8 mouse cellular contexts compared by ENCODE assay signal in genomic region chr2:156235847-156236246, GRCm38 (mm10). TPM values are rescaled to one million over a fixed set of nuclear protein-coding genes. Genes with fewer than 3 reads are reported as not detected.
DNase-seq lines count a peak whose midpoint lies in the region.

No protein-coding gene starts in this region.

- intact Hi-C loops in gastrocnemius, postnatal 14 days (cut with DNase I; ENCODE audit: low total_unique reads) = no loop called here

- peak; percentile 38 for DNase-seq in gastrocnemius, postnatal 14 days
- no peak for DNase-seq in gastrocnemius, adult 18-20 months (ENCODE audit: low spot score)
- DNase-seq in ES-CJ7 (ENCODE audit: low read depth, low spot score) (peak; percentile 28), MN1 (ENCODE audit: low spot score) (no peak)
- DNase-seq in cerebellum, adult 18-20 months = peak; percentile 90 to 91
- DNase-seq in layer of hippocampus, postnatal 14 days (ENCODE audit: low spot score in 2 of 2) = peak; percentile 41 to 50
- peak; percentile 23 for DNase-seq in right cerebral cortex, postnatal 25 days
- DNase-seq in c-Kit-positive CD71-positive TER-119-positive erythroid progenitor cells, embryonic 14.5 days (ENCODE audit: low spot score) = no peak

RNA-seq across cellular contexts. Expression of gene Phf20, which starts 39.6 kb away (rescaled TPM):
- total RNA-seq in gastrocnemius, postnatal 14 days (2021) = 10 to 100 TPM; 17.1 to 22.1 TPM
- 10 to 100 TPM; 30.0 to 32.8 TPM for total RNA-seq in gastrocnemius, adult 18-20 months (2021)
- total RNA-seq in layer of hippocampus, postnatal 14 days (2021) = 10 to 100 TPM; 76.5 to 77.4 TPM

RNA-seq across cellular contexts. Expression of gene Rbm39, which starts 55.8 kb away (rescaled TPM):
- 100 to 1,000 TPM in 1 of 2 experiments, 10 to 100 TPM in 1; 99.7 to 123 TPM for total RNA-seq in gastrocnemius, postnatal 14 days (2021)
- total RNA-seq in gastrocnemius, adult 18-20 months (2021) = 100 to 1,000 TPM in 1 of 2 experiments, 10 to 100 TPM in 1; 89.8 to 104 TPM
- 100 to 1,000 TPM; 293 to 339 TPM for total RNA-seq in layer of hippocampus, postnatal 14 days (2021)

Comparison
In these comparisons a context has a peak if more than half of its experiments do, and no peak if none do; other contexts are left out.
1. DNase-seq: peak in gastrocnemius, postnatal 14 days (single experiment), ES-CJ7 (single experiment), cerebellum, adult 18-20 months (2 of 2), layer of hippocampus, postnatal 14 days (2 of 2) and right cerebral cortex, postnatal 25 days (single experiment); none in gastrocnemius, adult 18-20 months (single experiment), c-Kit-positive CD71-positive TER-119-positive erythroid progenitor cells, embryonic 14.5 days (single experiment) and MN1 (single experiment).